Mouse (Mus musculus) olfactory bulb, adult 2 months (tissue): ENCODE measurements around the gene Gramd1a. TPM values are rescaled to one million over a fixed set of nuclear protein-coding genes. Genes with fewer than 3 reads are reported as not detected.
A peak's percentile ranks its signal among the peaks of the same experiment; 100 is the strongest.

Experiments
- H3K27ac ChIP-seq: fragments of 200-500 bp; 2 replicates; pipeline ENCODE4 v1.5.1; 2012; ENCODE audit warnings: low read depth, low read length; ENCODE audit not compliant: insufficient read depth
- H3K4me1 ChIP-seq: fragments of 200-500 bp; 2 replicates; pipeline ENCODE4 v1.6.1; 2012; ENCODE audit warnings: low read length; ENCODE audit not compliant: control insufficient read depth, insufficient read depth
- H3K4me3 ChIP-seq: fragments of 200-500 bp; 2 replicates; pipeline ENCODE4 v1.5.1; 2012; ENCODE audit warnings: mild to moderate bottlenecking, low read depth, low read length, moderate library complexity; ENCODE audit not compliant: insufficient read depth
- CTCF ChIP-seq: fragments of 200-500 bp; IDR thresholded peaks from 2 replicates; pipeline ENCODE4 v1.5.1; 2012; ENCODE audit warnings: low read depth, mild to moderate bottlenecking, low read length, moderate library complexity; ENCODE audit not compliant: insufficient read depth
- POLR2A ChIP-seq: fragments of 200-500 bp; IDR thresholded peaks from 2 replicates; pipeline ENCODE4 v1.6.1; 2012; ENCODE audit warnings: mild to moderate bottlenecking, low read depth, low read length, moderate library complexity; ENCODE audit not compliant: insufficient read depth
- WGBS: fragments of 180-500 bp; shearing (Covaris S2); methylation state at CpG from one replicate; pipeline ENCODE4 v1.1.7; 2018; 5-methylcytosine and 5-hydroxymethylcytosine counted together
- polyA plus RNA-seq: library from polyadenylated mRNA; stranded (reverse); fragments of >200 nt; gene quantifications from 2 replicates; pipeline ENCODE4 v1.2.4, GENCODE M21; 2012; ENCODE audit warnings: low replicate concordance; ENCODE audit not compliant: missing spikeins, insufficient read depth, insufficient read length

The Gramd1a gene
- polyA plus RNA-seq, 1 experiment, result not detected

- H3K4me3 ChIP-seq, result no peak overlapping the region
- H3K27ac ChIP-seq, result no peak overlapping the region
- peaks cover 13% of the 10 kb centered on the region for H3K4me1 ChIP-seq
- TF ChIP-seq POLR2A (no peak), CTCF (no peak)
- WGBS, result 97% methylated on average over 16 of the region's 16 CpGs
These were observed 10.8 kb downstream of the Gramd1a start for GRCm38 (mm10) chr7:31144886-31145285.

GRCm38 (mm10) chr7:31140941-31141340 is 14.8 kb downstream of the Gramd1a start:
- Histone ChIP-seq H3K4me3 (no peak overlapping the region), H3K4me1 (0 out of 2 replicates have a peak, but pooled peaks cover 5% of the 10 kb centered on the region), H3K27ac (no peak overlapping the region)
- no peak for TF ChIP-seq POLR2A
- TF ChIP-seq CTCF, result no peak
- 97% methylated on average over 10 of the region's 10 CpGs for WGBS

GRCm38 (mm10) chr7:31140302-31140701 is 15.4 kb downstream of the Gramd1a start:
- WGBS, result 88% methylated on average over 4 of the region's 4 CpGs
- TF ChIP-seq POLR2A, result no peak
- TF ChIP-seq CTCF, result no peak
- Histone ChIP-seq H3K27ac (no peak overlapping the region), H3K4me1 (no peaks in the 10 kb centered on the region), H3K4me3 (no peak overlapping the region)

DNA sequence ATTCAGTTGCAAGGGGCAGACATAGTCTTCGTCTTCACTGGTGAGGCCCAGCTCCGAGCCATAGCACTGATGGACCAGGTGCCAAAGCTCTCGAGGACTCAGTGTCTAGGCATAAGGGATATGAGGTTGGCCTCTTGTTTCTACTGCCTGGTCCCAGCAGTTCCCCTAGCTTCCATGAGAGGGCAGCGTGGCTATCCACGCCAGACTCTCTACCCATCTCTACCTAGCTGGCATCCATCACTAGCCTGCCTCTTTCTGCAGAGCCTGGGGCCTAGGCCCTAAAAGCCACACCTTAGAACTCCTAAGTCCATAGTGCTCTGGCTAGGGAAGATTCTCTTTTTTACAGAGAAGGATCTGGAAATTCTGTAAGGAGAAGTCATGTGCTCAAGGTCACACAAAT is 15.9 kb downstream of the Gramd1a start:
- 53% methylated on average over 5 of the region's 5 CpGs for WGBS
- peak; percentile 31; the same call in 1 of the 2 replicates for TF ChIP-seq CTCF
- TF ChIP-seq POLR2A, result no peak

GRCm38 (mm10) chr7:31135717-31136116 is 20.0 kb downstream of the Gramd1a start:
- WGBS, result 94% methylated on average over 10 of the region's 10 CpGs
- no peak overlapping the region for H3K27ac ChIP-seq
- no peaks in the 10 kb centered on the region for H3K4me1 ChIP-seq
- no peak overlapping the region for H3K4me3 ChIP-seq
- no peak for TF ChIP-seq CTCF
- no peak for TF ChIP-seq POLR2A

More for the DNA sequence above, 15.9 kb downstream of the Gramd1a start:
- H3K4me1 ChIP-seq, result no peaks in the 10 kb centered on the region
- H3K4me3 ChIP-seq, result no peak overlapping the region
- H3K27ac ChIP-seq, result no peak overlapping the region

DNA sequence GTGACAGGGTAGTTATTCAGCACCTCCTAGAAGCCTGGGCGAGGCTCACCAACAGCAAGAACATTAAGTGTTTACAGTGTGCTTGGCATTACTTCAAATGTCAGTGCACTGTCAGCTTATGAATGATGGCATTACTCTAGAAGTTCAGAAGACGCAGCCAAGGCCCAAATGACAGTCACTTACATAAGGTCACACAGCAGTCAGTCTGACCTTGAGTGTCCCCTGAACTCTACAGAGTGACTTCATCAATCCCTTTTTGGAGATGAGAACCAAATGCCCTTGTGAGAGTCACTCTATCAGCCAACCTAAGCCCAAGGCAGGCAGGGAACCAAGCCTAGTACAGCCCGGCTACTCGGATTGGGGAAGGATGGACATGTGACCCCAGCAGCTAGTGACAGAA is 23.8 kb downstream of the Gramd1a start:
- H3K27ac ChIP-seq, result no peak overlapping the region

GRCm38 (mm10) chr7:31130841-31131240 is 24.9 kb downstream of the Gramd1a start:
- WGBS, result 30% methylated on average over 4 of the region's 4 CpGs
- TF ChIP-seq POLR2A (no peak), CTCF (peak; percentile 44; the same call in 1 of the 2 replicates)
- no peak overlapping the region for H3K27ac ChIP-seq
- H3K4me1 ChIP-seq, result peaks cover 9% of the 10 kb centered on the region
- H3K4me3 ChIP-seq, result no peak overlapping the region

More for the DNA sequence above, 23.8 kb downstream of the Gramd1a start:
- H3K4me1 ChIP-seq, result peaks cover 4% of the 10 kb centered on the region
- 94% methylated on average over 4 of the region's 4 CpGs for WGBS
- no peak for TF ChIP-seq POLR2A
- no peak for TF ChIP-seq CTCF
- H3K4me3 ChIP-seq, result no peak overlapping the region

DNA sequence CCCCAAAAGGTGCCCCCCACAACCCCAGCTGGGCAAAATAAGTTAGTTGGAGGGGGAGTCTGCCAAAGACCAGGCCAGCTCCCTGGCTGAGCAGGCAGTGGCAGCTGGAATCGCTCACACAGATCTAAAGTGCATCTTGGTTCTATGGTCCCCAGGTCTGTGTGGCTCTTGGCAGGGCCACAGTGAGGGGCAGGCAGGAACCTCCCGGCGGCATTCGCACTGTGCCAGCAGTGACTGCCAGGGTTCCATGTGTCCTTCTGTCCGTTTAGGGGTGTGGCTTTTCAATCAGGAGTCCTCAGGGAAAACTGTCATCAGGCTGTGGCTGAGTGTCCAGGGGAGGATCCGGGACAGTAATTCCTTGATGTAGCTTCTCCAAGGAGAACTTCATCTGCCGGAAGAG is 25.5 kb downstream of the Gramd1a start:
- Histone ChIP-seq H3K4me3 (no peak overlapping the region), H3K27ac (no peak overlapping the region), H3K4me1 (peaks cover 9% of the 10 kb centered on the region)
- 90% methylated on average over 7 of the region's 7 CpGs for WGBS
- TF ChIP-seq CTCF, result no peak
- 0 out of 2 replicates have a peak, but pooled peaks have one; percentile 13 for TF ChIP-seq POLR2A

- no peak overlapping the region for H3K4me3 ChIP-seq
- H3K4me1 ChIP-seq, result peaks cover 14% of the 10 kb centered on the region
- 74% methylated on average over 9 of the region's 9 CpGs for WGBS
- no peak for TF ChIP-seq CTCF
- TF ChIP-seq POLR2A, result no peak
- 0 out of 2 replicates have a peak overlapping the region, but pooled peaks have one; percentile 5 for H3K27ac ChIP-seq
These were observed 27.5 kb downstream of the Gramd1a start for GRCm38 (mm10) chr7:31128157-31128705.
